Mouse (Mus musculus): Measurements from ENCODE around the gene Kif17. TPM values are rescaled to one million over a fixed set of nuclear protein-coding genes. Genes with fewer than 3 reads are reported as not detected.

Gene Kif17
- total RNA-seq (2012; rRNA removed) = 0.40 and 0.63 TPM in 2 replicates

DNA sequence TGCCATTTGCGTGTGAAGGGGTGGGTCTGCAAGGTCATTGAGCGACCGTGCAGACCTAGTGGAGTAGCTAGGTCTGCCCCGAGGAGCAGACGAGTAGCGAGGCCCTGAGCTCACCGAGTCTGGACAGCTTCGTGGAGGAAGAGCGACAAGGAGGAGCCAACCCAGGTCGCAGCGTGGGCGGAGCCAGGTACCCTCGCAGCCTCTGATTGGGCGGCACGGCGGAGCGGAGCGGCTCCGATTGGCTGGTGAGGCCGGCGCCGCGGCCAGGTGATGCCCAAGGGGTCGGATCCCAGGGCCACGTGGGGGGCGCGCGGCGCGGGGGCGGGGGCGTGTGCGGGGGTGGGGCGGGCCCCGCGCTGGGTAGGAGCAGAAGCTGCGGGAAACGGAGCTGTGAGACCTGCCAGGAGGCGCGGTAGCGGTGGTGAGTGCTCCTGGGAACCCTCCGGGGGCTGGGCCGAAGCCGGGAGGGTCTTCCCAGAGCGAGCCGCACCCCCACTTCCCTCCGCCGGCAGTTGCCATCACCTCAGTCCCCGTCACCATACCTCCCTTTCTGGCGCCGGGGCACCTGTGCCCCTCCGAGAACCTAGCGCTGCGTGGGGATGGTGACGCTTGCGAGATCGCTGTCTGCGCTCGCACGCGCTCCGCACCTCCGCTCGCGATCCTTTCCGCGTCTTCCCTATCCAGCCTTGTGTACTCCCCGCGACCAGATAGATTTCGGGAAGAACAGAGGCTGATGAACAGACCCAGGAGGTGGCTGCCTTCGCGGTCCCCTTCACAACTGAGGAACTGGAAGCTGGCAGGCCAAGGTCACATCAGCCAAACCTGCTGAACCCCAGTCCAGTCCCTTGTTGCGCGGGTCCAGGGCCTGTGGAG is at the start of gene Kif17, which contains the start of gene Sh2d5:
Gene Kif17 (plus strand): TSS at position 348 of the 873 bp plus-strand sequence.
Gene Sh2d5 (plus strand): TSS at position 316 of the 873 bp plus-strand sequence.
- DNase-seq (ENCODE audit: low read depth, low spot score) = peak; percentile 84
- H3K9me3 ChIP-seq (ENCODE audit: control insufficient read depth, insufficient read depth, low read depth, low read length) = no peaks in the 10 kb centered on the region

DNA sequence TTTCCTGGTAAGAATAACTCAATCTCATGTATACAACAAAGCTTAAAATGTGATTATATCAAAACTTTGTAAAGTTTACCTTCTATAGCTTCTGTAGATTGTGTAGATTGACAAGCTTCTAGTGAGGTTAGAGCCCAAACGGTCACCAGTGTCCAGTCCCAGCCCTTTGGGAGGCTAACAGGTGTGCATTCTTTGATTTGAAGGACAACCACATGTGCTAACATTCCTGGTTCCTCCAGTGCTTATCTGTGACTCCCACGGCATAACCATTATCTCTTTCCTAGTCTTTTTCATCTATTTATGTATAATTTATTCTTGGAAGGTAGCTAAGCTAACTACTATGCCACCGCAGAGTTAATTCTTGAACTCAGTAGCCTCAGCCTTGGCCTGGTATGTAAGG is 49.5 kb upstream of the Kif17 start:
- Histone ChIP-seq H3K4me3 (ENCODE audit: insufficient read depth in 1 of 2, low read depth in 1 of 2, low read length in 2 of 2, poor library complexity in 1 of 2, severe bottlenecking in 1 of 2) (no peak overlapping the region), H3K9me3 (ENCODE audit: control insufficient read depth, insufficient read depth, low read depth, low read length) (no peaks in the 10 kb centered on the region), H3K4me1 (ENCODE audit: control insufficient read depth in 2 of 2, insufficient read depth in 2 of 2, low read length in 2 of 2, poor library complexity in 1 of 2) (peaks cover 0 to 2% of the 10 kb centered on the region in 2 experiments; a peak in 1 of 4 replicates), H3K27ac (ENCODE audit: insufficient read depth, low read depth, low read length, poor library complexity, severe bottlenecking) (no peak overlapping the region), H3K9ac (ENCODE audit: insufficient read depth, low read depth, low read length, poor library complexity, severe bottlenecking) (no peak overlapping the region), H3K36me3 (ENCODE audit: control insufficient read depth, insufficient read depth, low read length, poor library complexity, severe bottlenecking) (peaks cover 16% of the 10 kb centered on the region; the same call in 1 of the 2 replicates)
- no peak for DNase-seq (ENCODE audit: low read depth, low spot score)
- no peak for TF ChIP-seq ZNF384 (IDR thresholded peaks at IDR 0.05; ENCODE audit: low read depth, low read length)
- TF ChIP-seq MAFK (IDR thresholded peaks at IDR 0.05; ENCODE audit: insufficient read depth, low read depth, low read length) = no peak
- TF ChIP-seq HCFC1 (IDR thresholded peaks at IDR 0.05; ENCODE audit: borderline replicate concordance, insufficient read depth, low read length) = no peak
- TF ChIP-seq CHD2 (IDR thresholded peaks at IDR 0.05; ENCODE audit: low read depth, low read length) = no peak
- no peak for TF ChIP-seq ZC3H11A (IDR thresholded peaks at IDR 0.05; ENCODE audit: borderline replicate concordance, low read depth, low read length)
- in situ Hi-C loops (cut with MboI; ENCODE audit: low sequenced_read_pairs in 2 of 2, unreplicated experiment in 2 of 2) = no loop called here

More for the DNA sequence above, at the start of gene Kif17, which contains the start of gene Sh2d5:
- Histone ChIP-seq H3K4me3 (ENCODE audit: insufficient read depth in 1 of 2, low read depth in 1 of 2, low read length in 2 of 2, poor library complexity in 1 of 2, severe bottlenecking in 1 of 2) (peak within 1 kb of the TSS; percentile 74 to 88), H3K27ac (ENCODE audit: insufficient read depth, low read depth, low read length, poor library complexity, severe bottlenecking) (no peak within 1 kb of the TSS), H3K4me1 (ENCODE audit: control insufficient read depth in 2 of 2, insufficient read depth in 2 of 2, low read length in 2 of 2, poor library complexity in 1 of 2) (peaks cover 9 to 19% of the 10 kb centered on the region in 2 experiments; a peak in 3 of 4 replicates), H3K36me3 (ENCODE audit: control insufficient read depth, insufficient read depth, low read length, poor library complexity, severe bottlenecking) (no peaks in the 10 kb centered on the region), H3K9ac (ENCODE audit: insufficient read depth, low read depth, low read length, poor library complexity, severe bottlenecking) (peak within 1 kb of the TSS; percentile 52)
- in situ Hi-C loops (cut with MboI; ENCODE audit: low sequenced_read_pairs in 2 of 2, unreplicated experiment in 2 of 2) = no loop called here
- no peak for TF ChIP-seq ZC3H11A (IDR thresholded peaks at IDR 0.05; ENCODE audit: borderline replicate concordance, low read depth, low read length)
- TF ChIP-seq CHD2 (IDR thresholded peaks at IDR 0.05; ENCODE audit: low read depth, low read length) = no peak
- no peak for TF ChIP-seq MAFK (IDR thresholded peaks at IDR 0.05; ENCODE audit: insufficient read depth, low read depth, low read length)
- TF ChIP-seq ZNF384 (IDR thresholded peaks at IDR 0.05; ENCODE audit: low read depth, low read length) = no peak
- TF ChIP-seq HCFC1 (IDR thresholded peaks at IDR 0.05; ENCODE audit: borderline replicate concordance, insufficient read depth, low read length) = no peak

DNA sequence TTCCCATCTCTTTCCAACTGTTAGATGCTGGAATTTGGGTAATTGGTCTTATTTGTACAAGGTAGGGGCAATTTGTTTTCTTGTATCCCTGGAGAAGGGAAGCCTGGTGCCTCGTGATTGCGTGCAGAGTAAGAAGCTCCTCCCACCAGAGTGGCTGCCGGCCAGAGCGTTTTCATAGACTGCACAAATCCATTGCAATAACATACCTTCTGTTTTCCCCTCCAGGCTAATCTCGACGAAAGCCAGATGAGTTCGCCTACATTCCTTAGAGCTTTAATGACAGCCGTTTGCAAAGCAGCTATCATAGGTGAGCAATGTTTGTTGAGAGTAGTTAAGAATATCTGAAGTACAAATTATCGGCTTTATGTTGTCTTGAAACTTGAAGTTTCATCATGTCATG is 48.5 kb upstream of the Kif17 start:
- TF ChIP-seq HCFC1 (IDR thresholded peaks at IDR 0.05; ENCODE audit: borderline replicate concordance, insufficient read depth, low read length) = no peak
- Histone ChIP-seq H3K4me3 (ENCODE audit: insufficient read depth in 1 of 2, low read depth in 1 of 2, low read length in 2 of 2, poor library complexity in 1 of 2, severe bottlenecking in 1 of 2) (no peak overlapping the region), H3K9ac (ENCODE audit: insufficient read depth, low read depth, low read length, poor library complexity, severe bottlenecking) (no peak overlapping the region), H3K9me3 (ENCODE audit: control insufficient read depth, insufficient read depth, low read depth, low read length) (no peaks in the 10 kb centered on the region), H3K4me1 (ENCODE audit: control insufficient read depth in 2 of 2, insufficient read depth in 2 of 2, low read length in 2 of 2, poor library complexity in 1 of 2) (peaks cover 0 to 5% of the 10 kb centered on the region in 2 experiments; a peak in 1 of 4 replicates), H3K36me3 (ENCODE audit: control insufficient read depth, insufficient read depth, low read length, poor library complexity, severe bottlenecking) (peaks cover 12% of the 10 kb centered on the region; the same call in 1 of the 2 replicates), H3K27ac (ENCODE audit: insufficient read depth, low read depth, low read length, poor library complexity, severe bottlenecking) (no peak overlapping the region)
- in situ Hi-C loops (cut with MboI; ENCODE audit: low sequenced_read_pairs in 2 of 2, unreplicated experiment in 2 of 2) = no loop called here
- DNase-seq (ENCODE audit: low read depth, low spot score) = no peak

DNA sequence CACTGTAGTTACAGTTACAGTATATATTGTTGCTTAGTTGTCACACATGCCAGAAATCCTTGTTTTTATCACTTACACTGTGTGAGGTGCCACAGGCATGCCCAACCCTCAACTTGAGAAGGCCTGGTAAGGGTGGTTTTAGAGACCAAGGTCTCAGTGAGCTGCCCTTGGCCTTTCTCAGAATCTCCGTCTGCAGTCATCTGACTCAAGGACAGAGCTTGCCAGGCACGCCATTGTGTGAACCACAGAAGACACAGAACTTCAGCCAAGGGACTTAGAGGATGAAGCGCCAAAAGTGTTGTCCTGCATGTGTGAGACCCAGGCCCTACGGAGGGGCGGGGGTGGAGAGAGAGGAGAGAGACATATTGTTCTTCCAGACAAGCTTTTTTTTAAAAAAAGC is 40.1 kb upstream of the Kif17 start:
- peaks cover 3% of the 10 kb centered on the region; the same call in 1 of the 2 replicates for H3K36me3 ChIP-seq (ENCODE audit: control insufficient read depth, insufficient read depth, low read length, poor library complexity, severe bottlenecking)
- H3K9me3 ChIP-seq (ENCODE audit: control insufficient read depth, insufficient read depth, low read depth, low read length) = no peaks in the 10 kb centered on the region

More for the DNA sequence above, 40.1 kb upstream of the Kif17 start:
- H3K27ac ChIP-seq (ENCODE audit: insufficient read depth, low read depth, low read length, poor library complexity, severe bottlenecking) = no peak overlapping the region
- no peak for DNase-seq (ENCODE audit: low read depth, low spot score)
- H3K9ac ChIP-seq (ENCODE audit: insufficient read depth, low read depth, low read length, poor library complexity, severe bottlenecking) = no peak overlapping the region
- no peak for TF ChIP-seq CHD2 (IDR thresholded peaks at IDR 0.05; ENCODE audit: low read depth, low read length)
- in situ Hi-C loops (cut with MboI; ENCODE audit: low sequenced_read_pairs in 2 of 2, unreplicated experiment in 2 of 2) = no loop called here
- peaks cover 0 to 5% of the 10 kb centered on the region in 2 experiments; a peak in 1 of 4 replicates for H3K4me1 ChIP-seq (ENCODE audit: control insufficient read depth in 2 of 2, insufficient read depth in 2 of 2, low read length in 2 of 2, poor library complexity in 1 of 2)
- H3K4me3 ChIP-seq (ENCODE audit: insufficient read depth in 1 of 2, low read depth in 1 of 2, low read length in 2 of 2, poor library complexity in 1 of 2, severe bottlenecking in 1 of 2) = no peak overlapping the region
